Mouse (Mus musculus) MEL (cell line): Measurements from ENCODE around the gene Eif2b4. TPM values are rescaled to one million over a fixed set of nuclear protein-coding genes. Genes with fewer than 3 reads are reported as not detected.

Experiments
- DNase-seq: peaks from one replicate; pipeline ENCODE4 v3.0.0; 2011; ENCODE audit warnings: low read depth, low spot score
- H3K27ac ChIP-seq: 2 replicates; pipeline ENCODE4 v1.5.1; 2012; ENCODE audit warnings: low read depth, mild to moderate bottlenecking, control low read depth, low read length, moderate library complexity; ENCODE audit not compliant: control insufficient read depth
- H3K27me3 ChIP-seq, 2 experiments: fragments of 150-350 bp in 1 of 2; sonication (generic) in 1 of 2; 2 replicates each; pipeline ENCODE4 v1.6.1; 2012; ENCODE audit warnings: low read length in 2 of 2, mild to moderate bottlenecking in 2 of 2, improper control_type of control experiment in 1 of 2, moderate library complexity in 1 of 2; ENCODE audit not compliant: insufficient read depth in 2 of 2, control insufficient read depth in 1 of 2
- H3K36me3 ChIP-seq, 2 experiments: 2 replicates each; pipeline ENCODE4 v1.6.1; 2012 to 2014; ENCODE audit warnings: low read length in 2 of 2, improper control_type of control experiment in 1 of 2, inconsistent platforms in 1 of 2, mild to moderate bottlenecking in 1 of 2; ENCODE audit not compliant: insufficient read depth in 2 of 2, control insufficient read depth in 1 of 2
- H3K4me1 ChIP-seq, 2 experiments: fragments of 150-350 bp in 1 of 2; sonication (generic) in 1 of 2; 2 replicates each; pipeline ENCODE4 v1.6.1; 2012; ENCODE audit warnings: low read length in 2 of 2, improper control_type of control experiment in 1 of 2, mild to moderate bottlenecking in 1 of 2; ENCODE audit not compliant: insufficient read depth in 2 of 2, control insufficient read depth in 1 of 2
- H3K4me3 ChIP-seq, 2 experiments: fragments of 150-350 bp in 1 of 2; sonication (generic) in 1 of 2; 2 replicates each; pipeline ENCODE4 v1.5.1; 2012; ENCODE audit warnings: low read depth in 2 of 2, low read length in 2 of 2, mild to moderate bottlenecking in 2 of 2, moderate library complexity in 2 of 2, control low read depth in 1 of 2, improper control_type of control experiment in 1 of 2; ENCODE audit not compliant: control insufficient read depth in 1 of 2, insufficient read depth in 1 of 2
- H3K79me2 ChIP-seq: 2 replicates; pipeline ENCODE4 v1.6.1; 2012; ENCODE audit warnings: mild to moderate bottlenecking, low read length, moderate library complexity; ENCODE audit not compliant: control insufficient read depth, poor library complexity, insufficient read depth
- H3K9ac ChIP-seq: 2 replicates; pipeline ENCODE4 v1.6.1; 2012; ENCODE audit warnings: low read depth, mild to moderate bottlenecking, control low read depth, low read length, moderate library complexity; ENCODE audit not compliant: control insufficient read depth, poor library complexity, severe bottlenecking
- H3K9me3 ChIP-seq: fragments of 150-350 bp; sonication (generic); replicated peaks from 2 replicates; pipeline ENCODE4 v1.6.1; 2012; ENCODE audit warnings: mild to moderate bottlenecking, low read length, improper control_type of control experiment, moderate library complexity; ENCODE audit not compliant: insufficient read depth
- CHD1 ChIP-seq: IDR thresholded peaks from 2 replicates; pipeline ENCODE4 v1.6.1; 2012; ENCODE audit warnings: low read depth, mild to moderate bottlenecking, inconsistent platforms, low read length, improper control_type of control experiment
- CHD2 ChIP-seq: IDR thresholded peaks from 2 replicates; pipeline ENCODE4 v1.6.1; 2011; ENCODE audit warnings: low read length, improper control_type of control experiment
- E2F4 ChIP-seq: IDR thresholded peaks from 2 replicates; pipeline ENCODE4 v1.6.1; 2011; ENCODE audit warnings: low read depth, low read length, improper control_type of control experiment, borderline replicate concordance
- EP300 ChIP-seq, 2 experiments: IDR thresholded peaks; 2 replicates each; pipeline ENCODE4 v1.6.1; 2011; ENCODE audit warnings: improper control_type of control experiment in 2 of 2, low read length in 2 of 2, low read depth in 1 of 2, mild to moderate bottlenecking in 1 of 2
- GATA1 ChIP-seq: IDR thresholded peaks from 2 replicates; pipeline ENCODE4 v1.6.1; 2011; ENCODE audit warnings: low read depth, low read length, improper control_type of control experiment
- HCFC1 ChIP-seq: IDR thresholded peaks from 2 replicates; pipeline ENCODE4 v1.6.1; 2012; ENCODE audit warnings: low read depth, mild to moderate bottlenecking, inconsistent platforms, low read length, improper control_type of control experiment, moderate library complexity
- MAFK ChIP-seq: IDR thresholded peaks from 2 replicates; pipeline ENCODE4 v1.6.1; 2011; ENCODE audit warnings: low read depth, mild to moderate bottlenecking, low read length, improper control_type of control experiment, borderline replicate concordance
- MAZ ChIP-seq: IDR thresholded peaks from 2 replicates; pipeline ENCODE4 v1.6.1; 2012; ENCODE audit warnings: low read depth, mild to moderate bottlenecking, inconsistent platforms, low read length, improper control_type of control experiment
- MYC ChIP-seq: IDR thresholded peaks from 2 replicates; pipeline ENCODE4 v1.6.1; 2011; ENCODE audit warnings: low read depth, mild to moderate bottlenecking, low read length, improper control_type of control experiment, moderate library complexity
- NRF1 ChIP-seq: IDR thresholded peaks from 2 replicates; pipeline ENCODE4 v1.6.1; 2014; ENCODE audit warnings: low read depth, mild to moderate bottlenecking, inconsistent platforms, low read length, improper control_type of control experiment, moderate library complexity; ENCODE audit not compliant: poor library complexity, insufficient read depth, severe bottlenecking
- POLR2A ChIP-seq, 2 experiments: IDR thresholded peaks; 2 replicates each; pipeline ENCODE4 v1.6.1; 2011 to 2012; ENCODE audit warnings: low read length in 2 of 2, mild to moderate bottlenecking in 2 of 2, control low read depth in 1 of 2, improper control_type of control experiment in 1 of 2, low read depth in 1 of 2, moderate library complexity in 1 of 2; ENCODE audit not compliant: control insufficient read depth in 1 of 2, insufficient read depth in 1 of 2, poor library complexity in 1 of 2
- POLR2AphosphoS5 ChIP-seq: IDR thresholded peaks from 2 replicates; pipeline ENCODE4 v1.6.1; 2012; ENCODE audit warnings: low read depth, borderline replicate concordance, mild to moderate bottlenecking, inconsistent platforms, low read length, moderate library complexity, mixed read lengths
- RAD21 ChIP-seq: IDR thresholded peaks from 2 replicates; pipeline ENCODE4 v1.6.1; 2011; ENCODE audit warnings: mild to moderate bottlenecking, low read depth, low read length, improper control_type of control experiment
- SIN3A ChIP-seq: IDR thresholded peaks from 2 replicates; pipeline ENCODE4 v1.6.1; 2012; ENCODE audit warnings: low read length, improper control_type of control experiment, inconsistent platforms
- TBP ChIP-seq: IDR thresholded peaks from 2 replicates; pipeline ENCODE4 v1.8.0; 2011; ENCODE audit warnings: low read depth, low read length, improper control_type of control experiment
- TCF12 ChIP-seq: IDR thresholded peaks from 2 replicates; pipeline ENCODE4 v1.6.1; 2014; ENCODE audit warnings: low read depth, mild to moderate bottlenecking, inconsistent platforms, low read length, improper control_type of control experiment, moderate library complexity
- UBTF ChIP-seq: IDR thresholded peaks from 2 replicates; pipeline ENCODE4 v1.6.1; 2012; ENCODE audit warnings: low read depth, mild to moderate bottlenecking, inconsistent platforms, low read length, improper control_type of control experiment, moderate library complexity, borderline replicate concordance; ENCODE audit not compliant: insufficient read depth
- USF1 ChIP-seq: IDR thresholded peaks from 2 replicates; pipeline ENCODE4 v1.6.1; 2014; ENCODE audit warnings: low read depth, mild to moderate bottlenecking, inconsistent platforms, low read length, improper control_type of control experiment, moderate library complexity
- ZKSCAN1 ChIP-seq: IDR thresholded peaks from 2 replicates; pipeline ENCODE4 v1.6.1; 2012; ENCODE audit warnings: low read depth, mild to moderate bottlenecking, inconsistent platforms, low read length, improper control_type of control experiment, moderate library complexity
- ZMIZ1 ChIP-seq: IDR thresholded peaks from 2 replicates; pipeline ENCODE4 v1.6.1; 2012; ENCODE audit warnings: low read depth, mild to moderate bottlenecking, inconsistent platforms, low read length, improper control_type of control experiment, moderate library complexity
- polyA plus RNA-seq, 2 experiments: library from polyadenylated mRNA; stranded (reverse) in 1 of 2; unstranded in 1 of 2; fragments of >175 nt in 1 of 2; fragments of >200 nt in 1 of 2; gene quantifications; 2 replicates each; pipeline versions ENCODE4 v1.2.1 to v1.2.4; 2012; ENCODE audit warnings: low replicate concordance in 2 of 2, low read depth in 1 of 2; ENCODE audit not compliant: insufficient read length in 2 of 2, insufficient read depth in 1 of 2, missing spikeins in 1 of 2
- total RNA-seq: library from RNA; depleted of rRNA; stranded (reverse); fragments of 300-350 nt; gene quantifications from 2 replicates; pipeline ENCODE4 v1.2.3, GENCODE M21; 2012

The Eif2b4 gene
- total and polyA plus RNA-seq, 3 experiments = 151 to 282 TPM; not detected in 1

- TF ChIP-seq EP300 (IDR thresholded peaks at IDR 0.05; ENCODE audit: low read depth in 1 of 2, low read length in 2 of 2) (peak; percentile 21 to 27; a peak in 1 of 4 replicates), CHD1 (peak; percentile 65; the same call in 1 of the 2 replicates), MAFK (no peak), E2F4 (peak; percentile 90)
- TF ChIP-seq, all 39 proteins: peak for 25
Observed at GRCm38 (mm10) chr5:31179766-31180630, 13.2 kb downstream of the Eif2b4 start, which contains the start of the genes Gm29609 and Gtf3c2 (continued).

GRCm38 (mm10) chr5:31179301-31179765 lies 13.9 kb downstream of the Eif2b4 start:
- peak; percentile 90 for DNase-seq
- H3K79me2 ChIP-seq = peaks cover 43% of the 10 kb centered on the region
- H3K27me3 ChIP-seq = no peaks in the 10 kb centered on the region
- peak overlapping the region; percentile 96 for H3K27ac ChIP-seq
- no peaks in the 10 kb centered on the region for H3K9me3 ChIP-seq
- TF ChIP-seq POLR2A (IDR thresholded peaks at IDR 0.05; ENCODE audit: control insufficient read depth in 1 of 2, insufficient read depth in 1 of 2, low read depth in 1 of 2, low read length in 2 of 2, poor library complexity in 1 of 2) (peak; percentile 39 to 62; a peak in 2 of 4 replicates), NRF1 (no peak), RAD21 (no peak), TCF12 (no peak), USF1 (no peak), POLR2AphosphoS5 (0 out of 2 replicates have a peak, but pooled peaks have one; percentile 60), UBTF (no peak), CHD2 (no peak), TBP (peak; percentile 71; the same call in 1 of the 2 replicates), ZMIZ1 (no peak), ZKSCAN1 (no peak), MYC (no peak), E2F4 (peak; percentile 84), SIN3A (no peak), HCFC1 (no peak), GATA1 (no peak), MAZ (no peak)
- TF ChIP-seq, all 39 proteins: peak for 4
- H3K9ac ChIP-seq = peak overlapping the region; percentile 83
- H3K4me1 ChIP-seq = peaks cover 17 to 19% of the 10 kb centered on the region in 2 experiments
- H3K36me3 ChIP-seq = peaks cover 12 to 33% of the 10 kb centered on the region in 2 experiments
- peak overlapping the region; percentile 67 to 85 for H3K4me3 ChIP-seq
